Mouse (Mus musculus) testis, adult 2 months (tissue): ENCODE data around the gene Phkg1.

ENCODE experiments used
- CTCF ChIP-seq: fragments of 200-500 bp; IDR thresholded peaks from 2 replicates; pipeline ENCODE4 v1.5.1; 2012; ENCODE audit warnings: low read depth, mild to moderate bottlenecking, inconsistent platforms, low read length, moderate library complexity; ENCODE audit not compliant: control insufficient read depth, insufficient read depth, insufficient replicate concordance
- POLR2A ChIP-seq: fragments of 200-500 bp; IDR thresholded peaks from 2 replicates; pipeline ENCODE4 v1.6.1; 2012; ENCODE audit warnings: low read depth, mild to moderate bottlenecking, inconsistent platforms, low read length, moderate library complexity; ENCODE audit not compliant: control insufficient read depth

DNA sequence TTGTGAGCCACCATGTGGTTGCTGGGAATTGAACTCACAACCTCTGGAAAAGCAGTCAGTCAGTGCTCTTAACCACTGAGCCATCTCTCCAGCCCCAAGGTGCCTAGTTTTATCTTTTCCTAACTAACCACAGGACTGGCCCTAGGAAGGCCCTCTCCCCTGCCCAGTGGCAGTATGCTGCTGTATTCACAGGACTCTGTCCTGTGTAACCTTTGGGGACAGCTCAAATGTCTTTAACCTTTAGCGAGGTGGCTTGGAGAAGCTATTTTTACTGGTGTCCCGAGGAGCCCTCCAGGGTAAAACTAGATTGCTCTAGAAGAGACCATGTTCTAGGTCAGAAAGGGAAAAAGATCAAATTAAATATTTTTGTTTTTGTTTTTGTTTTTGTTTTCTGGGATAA lies 27.1 kb downstream of the Phkg1 start:
- TF ChIP-seq POLR2A (no peak), CTCF (no peak)
